Mouse (Mus musculus): ENCODE data around the gene BC055324. TPM values are rescaled to one million over a fixed set of nuclear protein-coding genes. Genes with fewer than 3 reads are reported as not detected.

BC055324 gene
- total and polyA plus RNA-seq, 2 experiments from 2014 or later = 1.8 to 5.6 TPM

GRCm38 (mm10) chr1:164019789-164020188, 25.2 kb upstream of the BC055324 start:
- 36% methylated on average over 6 of the region's 6 CpGs for WGBS
- no peak overlapping the region for H3K4me3 ChIP-seq (ENCODE audit: low read depth, low read length)
- no peak for ATAC-seq (ENCODE audit: low FRiP score)
- TF ChIP-seq CTCF (IDR thresholded peaks at IDR 0.05) = no peak
- H3K27ac ChIP-seq (ENCODE audit: low read depth, low read length) = no peak overlapping the region
- H3K4me2 ChIP-seq (ENCODE audit: low read depth, low read length, poor library complexity, severe bottlenecking) = no peak overlapping the region
- H3K9ac ChIP-seq (replicated peaks; ENCODE audit: low read length, poor library complexity, severe bottlenecking) = no peak overlapping the region
- H3K4me1 ChIP-seq (ENCODE audit: insufficient read depth, low read length) = no peaks in the 10 kb centered on the region
- H3K9me3 ChIP-seq (ENCODE audit: low read length) = no peaks in the 10 kb centered on the region
- H3K27me3 ChIP-seq (ENCODE audit: insufficient read depth, low read length) = no peaks in the 10 kb centered on the region
- H3K36me3 ChIP-seq (ENCODE audit: insufficient read depth, low read length) = no peaks in the 10 kb centered on the region
- no peak for DNase-seq (ENCODE audit: low spot score)

DNA sequence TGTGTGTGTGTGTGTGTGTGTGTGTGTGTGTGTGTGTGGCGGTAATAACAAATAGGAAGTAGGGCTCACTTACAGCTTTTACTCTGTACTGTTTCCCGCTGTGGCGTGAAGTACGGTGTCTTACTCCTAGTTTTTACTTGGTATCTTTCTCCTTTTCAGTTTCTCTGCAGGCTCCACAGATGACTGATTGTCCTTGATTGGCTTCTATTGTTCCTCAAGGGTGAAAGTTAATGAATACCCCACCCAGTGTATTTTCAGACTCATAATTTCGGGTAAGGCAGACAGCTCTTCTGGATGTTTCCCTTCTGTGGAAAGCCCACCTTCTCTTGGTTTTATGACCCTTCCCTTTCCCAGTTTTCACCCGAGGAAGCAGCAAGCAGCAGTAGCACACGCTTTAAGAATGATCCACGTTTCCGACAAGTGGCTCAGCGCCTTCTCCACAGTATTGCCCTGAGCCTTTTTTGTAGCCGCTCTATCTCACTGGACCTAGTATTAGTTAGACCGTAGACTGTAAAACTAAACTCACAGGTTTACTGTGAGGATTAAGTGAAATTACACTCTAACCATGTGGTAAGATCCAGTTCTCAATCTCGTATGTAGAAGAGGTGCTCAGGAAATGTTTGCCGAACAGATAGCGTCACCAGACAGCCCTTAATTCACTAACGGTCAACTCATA, 23.8 kb upstream of the BC055324 start:
- Histone ChIP-seq H3K9me3 (ENCODE audit: low read length) (no peaks in the 10 kb centered on the region), H3K9ac (replicated peaks; ENCODE audit: low read length, poor library complexity, severe bottlenecking) (no peak overlapping the region), H3K27me3 (ENCODE audit: insufficient read depth, low read length) (no peaks in the 10 kb centered on the region), H3K36me3 (ENCODE audit: insufficient read depth, low read length) (no peaks in the 10 kb centered on the region), H3K4me2 (ENCODE audit: low read depth, low read length, poor library complexity, severe bottlenecking) (no peak overlapping the region), H3K27ac (ENCODE audit: low read depth, low read length) (no peak overlapping the region), H3K4me3 (ENCODE audit: low read depth, low read length) (no peak overlapping the region), H3K4me1 (ENCODE audit: insufficient read depth, low read length) (no peaks in the 10 kb centered on the region)
- TF ChIP-seq CTCF (IDR thresholded peaks at IDR 0.05) = no peak
- ATAC-seq (ENCODE audit: low FRiP score) (no peak), DNase-seq (ENCODE audit: low spot score) (no peak)
- 90% methylated on average over 16 of the region's 16 CpGs for WGBS

DNA sequence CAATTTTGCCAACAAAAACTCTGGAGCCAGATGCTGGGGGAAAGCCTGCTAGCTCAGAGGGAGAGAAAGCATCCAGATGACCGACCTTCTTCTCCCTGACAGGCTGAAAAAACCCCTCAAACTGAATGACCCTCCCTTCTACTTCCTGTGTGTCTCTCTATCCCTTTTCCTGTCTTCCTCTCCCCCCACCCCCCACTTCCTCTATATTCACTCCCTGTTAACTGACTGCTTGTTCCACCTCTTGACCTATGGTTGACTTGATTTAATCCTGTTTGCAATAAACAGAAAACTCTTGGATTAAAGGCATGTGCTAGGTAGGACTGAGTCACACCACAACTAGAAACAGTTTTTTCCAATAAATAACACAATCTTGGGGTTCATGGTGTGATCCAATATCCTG, 20.0 kb upstream of the BC055324 start:
- ATAC-seq (ENCODE audit: low FRiP score) = no peak
- no peak for TF ChIP-seq CTCF (IDR thresholded peaks at IDR 0.05)
- Histone ChIP-seq H3K4me1 (ENCODE audit: insufficient read depth, low read length) (no peaks in the 10 kb centered on the region), H3K9ac (replicated peaks; ENCODE audit: low read length, poor library complexity, severe bottlenecking) (no peak overlapping the region), H3K36me3 (ENCODE audit: insufficient read depth, low read length) (no peaks in the 10 kb centered on the region), H3K4me3 (ENCODE audit: low read depth, low read length) (no peak overlapping the region), H3K27me3 (ENCODE audit: insufficient read depth, low read length) (no peaks in the 10 kb centered on the region), H3K27ac (ENCODE audit: low read depth, low read length) (no peak overlapping the region), H3K9me3 (ENCODE audit: low read length) (no peaks in the 10 kb centered on the region), H3K4me2 (ENCODE audit: low read depth, low read length, poor library complexity, severe bottlenecking) (no peak overlapping the region)
- 71% methylated on average over 1 of the region's 1 CpGs for WGBS
- DNase-seq (ENCODE audit: low spot score) = no peak

- peak; percentile 76 for TF ChIP-seq CTCF (IDR thresholded peaks at IDR 0.05)
- H3K27ac ChIP-seq (ENCODE audit: low read depth, low read length) = no peak overlapping the region
- H3K4me2 ChIP-seq (ENCODE audit: low read depth, low read length, poor library complexity, severe bottlenecking) = no peak overlapping the region
- no peaks in the 10 kb centered on the region for H3K9me3 ChIP-seq (ENCODE audit: low read length)
- H3K4me3 ChIP-seq (ENCODE audit: low read depth, low read length) = no peak overlapping the region
- DNase-seq (ENCODE audit: low spot score) = peak; percentile 12
- no peak for ATAC-seq (ENCODE audit: low FRiP score)
- H3K27me3 ChIP-seq (ENCODE audit: insufficient read depth, low read length) = no peaks in the 10 kb centered on the region
- H3K4me1 ChIP-seq (ENCODE audit: insufficient read depth, low read length) = no peaks in the 10 kb centered on the region
- WGBS = 42% methylated on average over 2 of the region's 2 CpGs
- H3K36me3 ChIP-seq (ENCODE audit: insufficient read depth, low read length) = no peaks in the 10 kb centered on the region
- no peak overlapping the region for H3K9ac ChIP-seq (replicated peaks; ENCODE audit: low read length, poor library complexity, severe bottlenecking)
These were observed 14.6 kb upstream of the BC055324 start for GRCm38 (mm10) chr1:164009235-164009634.

GRCm38 (mm10) chr1:164004311-164004710, 9.7 kb upstream of the BC055324 start:
- no peaks in the 10 kb centered on the region for H3K36me3 ChIP-seq (ENCODE audit: insufficient read depth, low read length)
- 85% methylated on average over 3 of the region's 3 CpGs for WGBS

DNA sequence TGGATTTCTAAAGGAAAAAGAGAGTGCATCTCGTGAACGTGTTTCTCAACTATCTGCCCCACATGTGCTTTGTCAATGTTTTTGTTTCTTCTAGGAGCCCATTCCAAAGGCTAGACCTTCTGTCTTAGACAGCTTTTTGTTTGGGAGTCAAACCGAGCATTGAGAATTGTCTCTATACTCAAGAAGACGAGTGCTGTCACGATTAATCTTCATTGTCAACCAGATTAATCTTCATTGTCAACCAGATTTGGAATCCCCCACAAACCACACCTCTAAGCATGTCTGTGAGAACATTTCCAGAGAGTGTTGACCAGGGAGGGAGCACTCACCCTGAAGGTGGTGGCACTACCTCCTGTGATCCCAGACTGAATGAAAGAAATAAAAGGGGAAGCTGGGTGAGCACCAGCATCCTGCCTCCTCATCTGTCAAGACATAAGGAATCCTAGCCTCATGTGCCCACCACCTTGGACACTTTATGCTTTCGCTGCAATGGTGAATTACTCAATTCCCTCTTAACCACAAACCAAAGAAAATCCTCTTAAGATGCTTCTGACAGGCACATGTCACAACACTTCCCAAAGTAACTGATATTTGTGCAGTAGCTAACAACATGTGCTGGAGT, 7.3 kb upstream of the BC055324 start:
- Histone ChIP-seq H3K27me3 (ENCODE audit: insufficient read depth, low read length) (no peaks in the 10 kb centered on the region), H3K9me3 (ENCODE audit: low read length) (no peaks in the 10 kb centered on the region), H3K4me2 (ENCODE audit: low read depth, low read length, poor library complexity, severe bottlenecking) (no peak overlapping the region), H3K4me1 (ENCODE audit: insufficient read depth, low read length) (no peaks in the 10 kb centered on the region), H3K4me3 (ENCODE audit: low read depth, low read length) (no peak overlapping the region), H3K36me3 (ENCODE audit: insufficient read depth, low read length) (no peaks in the 10 kb centered on the region), H3K9ac (replicated peaks; ENCODE audit: low read length, poor library complexity, severe bottlenecking) (no peak overlapping the region), H3K27ac (ENCODE audit: low read depth, low read length) (no peak overlapping the region)
- 46% methylated on average over 6 of the region's 6 CpGs for WGBS
- ATAC-seq (ENCODE audit: low FRiP score) (no peak), DNase-seq (ENCODE audit: low spot score) (no peak)
- TF ChIP-seq CTCF (IDR thresholded peaks at IDR 0.05) = no peak

More at GRCm38 (mm10) chr1:164004311-164004710, 9.7 kb upstream of the BC055324 start:
- H3K4me3 ChIP-seq (ENCODE audit: low read depth, low read length) = no peak overlapping the region
- DNase-seq (ENCODE audit: low spot score) = no peak
- no peak for ATAC-seq (ENCODE audit: low FRiP score)
- no peak overlapping the region for H3K4me2 ChIP-seq (ENCODE audit: low read depth, low read length, poor library complexity, severe bottlenecking)
- H3K27ac ChIP-seq (ENCODE audit: low read depth, low read length) = no peak overlapping the region
- H3K4me1 ChIP-seq (ENCODE audit: insufficient read depth, low read length) = no peaks in the 10 kb centered on the region
- no peaks in the 10 kb centered on the region for H3K9me3 ChIP-seq (ENCODE audit: low read length)
- no peak overlapping the region for H3K9ac ChIP-seq (replicated peaks; ENCODE audit: low read length, poor library complexity, severe bottlenecking)
- H3K27me3 ChIP-seq (ENCODE audit: insufficient read depth, low read length) = no peaks in the 10 kb centered on the region
- no peak for TF ChIP-seq CTCF (IDR thresholded peaks at IDR 0.05)

Measured in midbrain, postnatal 0 days (tissue).